Mouse (Mus musculus) erythroblast, embryonic 14.5 days (primary cell): ENCODE measurements around the gene Ptprs.

Source experiments
- GATA1 ChIP-seq: IDR thresholded peaks from 2 replicates; pipeline ENCODE4 v1.6.1; 2012; ENCODE audit warnings: low read length, inconsistent platforms, mixed read lengths
- TAL1 ChIP-seq: IDR thresholded peaks from 3 replicates; pipeline ENCODE4 v1.6.1; 2012; ENCODE audit warnings: low read length, inconsistent platforms, mixed read lengths

DNA sequence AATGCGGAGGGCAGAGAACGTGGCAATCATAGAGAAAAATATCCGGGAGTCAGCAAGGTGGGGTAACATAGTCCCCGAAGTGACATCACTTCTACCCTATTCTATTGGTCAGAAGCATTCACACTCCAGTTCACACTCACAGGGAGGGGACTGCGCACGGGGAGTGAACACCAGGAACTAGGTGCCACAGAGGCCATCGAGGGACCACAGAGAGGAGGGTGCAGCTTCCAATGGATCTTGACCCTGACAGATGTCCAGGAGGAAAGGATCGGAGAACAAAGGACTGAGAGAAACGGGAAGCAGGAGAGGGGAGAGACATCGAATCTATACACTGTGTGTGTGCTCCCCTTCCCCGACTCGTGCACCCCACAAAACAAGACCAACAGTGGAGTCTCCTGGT, 38.6 kb upstream of the Ptprs start:
- TF ChIP-seq GATA1 (no peak), TAL1 (no peak)
